Mouse (Mus musculus): ENCODE results near the gene Fubp1.

Gene Fubp1

GRCm38 (mm10) chr3:152238836-152239235 lies 28.6 kb downstream of the Fubp1 start:
- DNase-seq = no peak

GRCm38 (mm10) chr3:152239592-152239991 lies 29.4 kb downstream of the Fubp1 start:
- no peak for DNase-seq

- no peak for DNase-seq
Observed at GRCm38 (mm10) chr3:152241098-152241497, 30.9 kb downstream of the Fubp1 start.

- no peak for DNase-seq
Observed at GRCm38 (mm10) chr3:152243304-152243703, 33.1 kb downstream of the Fubp1 start.

- no peak for DNase-seq
Observed at GRCm38 (mm10) chr3:152245273-152245910, 35.2 kb downstream of the Fubp1 start.

- no peak for DNase-seq
Observed at GRCm38 (mm10) chr3:152247708-152248107, 37.5 kb downstream of the Fubp1 start.

GRCm38 (mm10) chr3:152250487-152250886 lies 40.3 kb downstream of the Fubp1 start:
- DNase-seq = no peak

GRCm38 (mm10) chr3:152257528-152257927 lies 47.3 kb downstream of the Fubp1 start:
- DNase-seq = no peak

- peak; percentile 19 to 57 for DNase-seq
Observed at GRCm38 (mm10) chr3:152259409-152259808, 49.2 kb downstream of the Fubp1 start.

- DNase-seq = no peak
Observed at GRCm38 (mm10) chr3:152260362-152260761, 50.1 kb downstream of the Fubp1 start.

- no peak for DNase-seq
Observed at GRCm38 (mm10) chr3:152261436-152261835, 51.2 kb downstream of the Fubp1 start.

GRCm38 (mm10) chr3:152261948-152262347 lies 51.7 kb downstream of the Fubp1 start:
- DNase-seq = no peak

- no peak for DNase-seq
Observed at GRCm38 (mm10) chr3:152264374-152264773, 54.2 kb downstream of the Fubp1 start.

- no peak for DNase-seq
Observed at GRCm38 (mm10) chr3:152264830-152265229, 54.6 kb downstream of the Fubp1 start.

GRCm38 (mm10) chr3:152265351-152266035 lies 55.3 kb downstream of the Fubp1 start:
- DNase-seq = peak in 1 of 2 experiments; percentile 12

- no peak for DNase-seq
Observed at GRCm38 (mm10) chr3:152266036-152266421, 55.8 kb downstream of the Fubp1 start, which contains the start of gene Nexn. Gene Nexn, minus strand, starts transcription at chr3:152266350.

- no peak for DNase-seq
Observed at GRCm38 (mm10) chr3:152268099-152268498, 57.9 kb downstream of the Fubp1 start.

GRCm38 (mm10) chr3:152271071-152271710 lies 61.0 kb downstream of the Fubp1 start:
- no peak for DNase-seq

GRCm38 (mm10) chr3:152271876-152272275 lies 61.7 kb downstream of the Fubp1 start:
- no peak for DNase-seq

GRCm38 (mm10) chr3:152272974-152273685 lies 62.9 kb downstream of the Fubp1 start:
- DNase-seq = no peak

GRCm38 (mm10) chr3:152275008-152275407 lies 64.8 kb downstream of the Fubp1 start:
- DNase-seq = no peak

GRCm38 (mm10) chr3:152276935-152277334 lies 66.7 kb downstream of the Fubp1 start:
- no peak for DNase-seq

- no peak for DNase-seq
Observed at GRCm38 (mm10) chr3:152277912-152278311, 67.7 kb downstream of the Fubp1 start.

Measured in spleen, adult 18-20 months (tissue).